Mouse (Mus musculus) forebrain, postnatal 0 days (tissue): Measurements from ENCODE around the gene Slc22a20. TPM values are rescaled to one million over a fixed set of nuclear protein-coding genes. Genes with fewer than 3 reads are reported as not detected.
A peak's percentile ranks its signal among the peaks of the same experiment; 100 is the strongest.

Experiments
- ATAC-seq: fragments of 200-750 bp; cut with Nextera tagmentation; 2 replicates; pipeline ENCODE4 v1.8.0; 2017; ENCODE audit warnings: mild to moderate bottlenecking, moderate library complexity
- DNase-seq: peaks from one replicate; pipeline ENCODE4 v3.0.0-alpha.2; 2015
- H3K27ac ChIP-seq: fragments of 300-500 bp; sonication (generic); 2 replicates; pipeline ENCODE4 v1.5.1; 2014; ENCODE audit warnings: low read depth, mild to moderate bottlenecking, antibody characterized with exemption, low read length, moderate library complexity, mixed read lengths
- H3K27me3 ChIP-seq: fragments of 300-500 bp; sonication (generic); 2 replicates; pipeline ENCODE4 v1.6.1; 2014; ENCODE audit warnings: mild to moderate bottlenecking, low read length, mixed read lengths; ENCODE audit not compliant: insufficient read depth
- H3K36me3 ChIP-seq: fragments of 300-500 bp; sonication (generic); 2 replicates; pipeline ENCODE4 v1.6.1; 2014; ENCODE audit warnings: mild to moderate bottlenecking, moderate library complexity; ENCODE audit not compliant: insufficient read depth
- H3K4me1 ChIP-seq: fragments of 300-500 bp; sonication (generic); 2 replicates; pipeline ENCODE4 v1.6.1; 2014; ENCODE audit warnings: antibody characterized with exemption; ENCODE audit not compliant: insufficient read depth
- H3K4me2 ChIP-seq: fragments of 300-500 bp; sonication (generic); 2 replicates; pipeline ENCODE4 v1.6.1; 2014; ENCODE audit warnings: low read depth, mild to moderate bottlenecking, moderate library complexity
- H3K4me3 ChIP-seq: fragments of 300-500 bp; sonication (generic); 2 replicates; pipeline ENCODE4 v1.5.1; 2014; ENCODE audit warnings: low read depth, low read length, mixed read lengths
- H3K9ac ChIP-seq: fragments of 300-500 bp; sonication (generic); 2 replicates; pipeline ENCODE4 v1.6.1; 2014; ENCODE audit warnings: mild to moderate bottlenecking
- H3K9me3 ChIP-seq: fragments of 300-500 bp; sonication (generic); 2 replicates; pipeline ENCODE4 v1.6.1; 2016; ENCODE audit warnings: low read length
- CTCF ChIP-seq: sonication (generic); IDR thresholded peaks from 2 replicates; pipeline ENCODE4 v1.5.1; 2016; ENCODE audit warnings: antibody characterized with exemption, control low read depth, low read depth
- WGBS: fragments of 180-500 bp; shearing (Covaris S2); extraction: QIAGEN DNeasy Blood & Tissue Kit; methylation state at CpG from one replicate; pipeline ENCODE4 v1.1.7; 2014; 5-methylcytosine and 5-hydroxymethylcytosine counted together
- polyA plus RNA-seq: library from polyadenylated mRNA; unstranded; fragments of >200 nt; fragmentation: Nextera tagmentation; extraction: Ambion mirVana; gene quantifications from 2 replicates; pipeline ENCODE4 v1.2.1, GENCODE M21; 2015
- total RNA-seq: library from RNA; depleted of rRNA; stranded (reverse); fragments of >200 nt; gene quantifications from 2 replicates; pipeline ENCODE4 v1.2.3, GENCODE M21; 2014

Slc22a20 gene
- total and polyA plus RNA-seq, 2 experiments from 2014 or later = not detected

- ATAC-seq (peak; percentile 42; the same call in 1 of the 2 replicates), DNase-seq (no peak)
- Histone ChIP-seq H3K4me3 (no peak overlapping the region), H3K4me1 (no peaks in the 10 kb centered on the region), H3K4me2 (0 out of 2 replicates have a peak overlapping the region, but pooled peaks have one; percentile 8), H3K27me3 (no peaks in the 10 kb centered on the region), H3K27ac (no peak overlapping the region), H3K36me3 (no peaks in the 10 kb centered on the region), H3K9me3 (no peaks in the 10 kb centered on the region), H3K9ac (no peak overlapping the region)
- 39% methylated on average over 14 of the region's 14 CpGs for WGBS
- no peak for TF ChIP-seq CTCF
Observed at GRCm38 (mm10) chr19:5937836-5938406, 48.0 kb downstream of the Slc22a20 start.

GRCm38 (mm10) chr19:5937095-5937835 lies 48.7 kb downstream of the Slc22a20 start:
- Histone ChIP-seq H3K4me3 (no peak overlapping the region), H3K9ac (no peak overlapping the region), H3K4me2 (0 out of 2 replicates have a peak overlapping the region, but pooled peaks have one; percentile 8), H3K4me1 (no peaks in the 10 kb centered on the region), H3K9me3 (no peaks in the 10 kb centered on the region), H3K36me3 (no peaks in the 10 kb centered on the region), H3K27ac (no peak overlapping the region), H3K27me3 (no peaks in the 10 kb centered on the region)
- ATAC-seq (0 out of 2 replicates have a peak, but pooled peaks have one; percentile 6), DNase-seq (no peak)
- TF ChIP-seq CTCF = no peak
- WGBS = 47% methylated on average over 21 of the region's 21 CpGs

GRCm38 (mm10) chr19:5935691-5936090 lies 50.3 kb downstream of the Slc22a20 start:
- Histone ChIP-seq H3K36me3 (no peaks in the 10 kb centered on the region), H3K27me3 (no peaks in the 10 kb centered on the region), H3K9me3 (no peaks in the 10 kb centered on the region), H3K4me2 (no peak overlapping the region), H3K27ac (no peak overlapping the region), H3K9ac (no peak overlapping the region), H3K4me3 (no peak overlapping the region), H3K4me1 (no peaks in the 10 kb centered on the region)
- DNase-seq (no peak), ATAC-seq (no peak)
- WGBS = 77% methylated on average over 5 of the region's 5 CpGs
- TF ChIP-seq CTCF = no peak

- Histone ChIP-seq H3K9me3 (no peaks in the 10 kb centered on the region), H3K4me1 (no peaks in the 10 kb centered on the region), H3K4me2 (no peak overlapping the region), H3K4me3 (no peak overlapping the region), H3K27ac (no peak overlapping the region), H3K9ac (no peak overlapping the region), H3K36me3 (no peaks in the 10 kb centered on the region), H3K27me3 (no peaks in the 10 kb centered on the region)
- ATAC-seq (no peak), DNase-seq (no peak)
- 79% methylated on average over 3 of the region's 3 CpGs for WGBS
- no peak for TF ChIP-seq CTCF
Observed at GRCm38 (mm10) chr19:5935266-5935665, 50.7 kb downstream of the Slc22a20 start.

- 64% methylated on average over 14 of the region's 14 CpGs for WGBS
- no peak for TF ChIP-seq CTCF
- no peaks in the 10 kb centered on the region for H3K4me1 ChIP-seq
- H3K4me3 ChIP-seq = no peak overlapping the region
- H3K27ac ChIP-seq = no peak overlapping the region
- no peaks in the 10 kb centered on the region for H3K9me3 ChIP-seq
- no peaks in the 10 kb centered on the region for H3K36me3 ChIP-seq
- ATAC-seq (no peak), DNase-seq (peak; percentile 16)
- no peak overlapping the region for H3K9ac ChIP-seq
- no peak overlapping the region for H3K4me2 ChIP-seq
- H3K27me3 ChIP-seq = no peaks in the 10 kb centered on the region
Observed at GRCm38 (mm10) chr19:5929634-5930596, 56.0 kb downstream of the Slc22a20 start.

GRCm38 (mm10) chr19:5928546-5928945 lies 57.4 kb downstream of the Slc22a20 start:
- Histone ChIP-seq H3K4me3 (no peak overlapping the region), H3K36me3 (no peaks in the 10 kb centered on the region), H3K27ac (no peak overlapping the region), H3K9ac (no peak overlapping the region), H3K27me3 (no peaks in the 10 kb centered on the region), H3K4me2 (no peak overlapping the region), H3K9me3 (no peaks in the 10 kb centered on the region), H3K4me1 (no peaks in the 10 kb centered on the region)
- DNase-seq (no peak), ATAC-seq (no peak)
- WGBS = 85% methylated on average over 3 of the region's 3 CpGs
- TF ChIP-seq CTCF = no peak
